Mouse (Mus musculus): ENCODE results near the gene Sf3a2. TPM values are rescaled to one million over a fixed set of nuclear protein-coding genes. Genes with fewer than 3 reads are reported as not detected.

Sf3a2 gene
- polyA plus RNA-seq, 1 experiment from 2014 or later = 31.3 TPM

DNA sequence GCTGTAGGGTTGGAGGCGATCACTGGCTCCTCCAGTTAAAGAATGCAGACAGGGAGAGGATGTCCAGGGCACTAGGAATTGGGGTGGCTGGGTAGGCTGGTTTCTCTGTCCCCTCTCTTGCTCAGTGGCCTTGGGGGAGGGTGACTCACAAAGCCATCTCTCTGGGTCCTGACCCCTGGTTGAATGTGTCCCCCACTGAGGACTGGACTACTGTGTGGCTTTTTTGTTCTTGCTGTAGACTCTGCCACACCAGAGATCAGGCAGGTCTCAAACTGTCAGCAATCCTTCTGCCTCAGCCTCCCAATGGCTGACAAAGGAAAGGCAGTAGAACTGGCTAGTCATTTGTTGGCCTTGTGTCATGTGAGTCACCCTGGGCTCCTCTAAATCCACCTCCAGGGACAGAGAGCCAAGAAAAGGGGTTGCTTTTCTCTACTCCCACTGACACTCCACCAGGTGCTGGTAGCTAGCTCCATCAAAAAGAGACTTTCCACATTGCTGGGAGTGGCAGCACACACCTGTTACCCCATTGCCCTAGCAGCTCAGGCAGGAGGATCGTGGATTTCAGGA, 40.4 kb downstream of the Sf3a2 start:
- 40% methylated on average over 2 of the region's 2 CpGs for WGBS (ENCODE audit: insufficient replicate concordance)
- no peak overlapping the region for H3K9ac ChIP-seq
- no peak overlapping the region for H3K4me3 ChIP-seq (replicated peaks)
- peaks cover 100% of the 10 kb centered on the region for H3K27me3 ChIP-seq
- ATAC-seq (ENCODE audit: insufficient read depth) = no peak
- H3K4me1 ChIP-seq (replicated peaks) = peaks cover 11% of the 10 kb centered on the region
- H3K9me3 ChIP-seq (replicated peaks) = no peaks in the 10 kb centered on the region
- no peak overlapping the region for H3K27ac ChIP-seq (replicated peaks)
- H3K36me3 ChIP-seq (replicated peaks) = no peaks in the 10 kb centered on the region
- H3K4me2 ChIP-seq = no peak overlapping the region

DNA sequence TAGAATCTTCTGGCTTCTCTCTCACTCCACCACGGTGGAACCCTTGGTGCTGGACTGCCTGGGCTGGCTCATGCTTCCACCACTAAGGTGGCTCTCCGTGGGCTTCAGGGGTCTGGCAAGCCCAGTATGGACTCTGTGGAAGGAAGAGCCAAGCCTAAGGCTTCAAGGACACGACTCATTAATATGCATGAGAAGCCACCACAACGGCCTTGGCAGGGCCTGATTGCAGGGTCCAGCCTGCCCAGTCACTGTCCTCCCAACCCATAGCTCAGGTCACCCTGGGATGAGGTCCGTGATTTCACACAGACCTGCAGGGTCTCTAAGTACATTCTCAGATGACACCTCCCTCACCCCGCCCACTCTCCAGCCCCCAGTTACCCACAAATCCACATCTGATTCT, 41.9 kb downstream of the Sf3a2 start:
- H3K9ac ChIP-seq = no peak overlapping the region
- peaks cover 100% of the 10 kb centered on the region for H3K27me3 ChIP-seq
- 45% methylated on average over 6 of the region's 6 CpGs for WGBS (ENCODE audit: insufficient replicate concordance)
- no peak overlapping the region for H3K4me3 ChIP-seq (replicated peaks)
- H3K4me2 ChIP-seq = no peak overlapping the region
- no peaks in the 10 kb centered on the region for H3K9me3 ChIP-seq (replicated peaks)
- H3K27ac ChIP-seq (replicated peaks) = no peak overlapping the region
- ATAC-seq (ENCODE audit: insufficient read depth) = no peak
- no peaks in the 10 kb centered on the region for H3K36me3 ChIP-seq (replicated peaks)
- H3K4me1 ChIP-seq (replicated peaks) = peaks cover 14% of the 10 kb centered on the region

DNA sequence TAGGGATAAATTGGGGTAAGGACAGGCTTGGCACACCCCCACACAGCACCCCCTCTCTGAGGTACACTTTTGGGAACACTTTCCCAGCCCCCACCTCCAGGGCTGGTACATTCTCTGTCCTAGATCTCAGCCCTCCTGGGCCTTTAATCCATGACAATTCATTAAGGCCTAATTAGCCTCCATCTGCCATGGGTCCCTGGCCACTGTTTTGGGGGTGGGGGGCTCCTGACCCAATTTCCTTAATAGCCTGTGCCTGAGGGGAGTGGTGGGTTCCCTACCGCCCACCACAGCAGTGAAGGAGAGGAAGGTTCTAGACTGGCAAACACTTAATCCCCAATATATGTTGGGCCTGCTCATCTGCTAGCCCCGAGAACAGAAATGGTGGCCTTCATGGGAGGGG, 43.7 kb downstream of the Sf3a2 start:
- no peak overlapping the region for H3K4me2 ChIP-seq

DNA sequence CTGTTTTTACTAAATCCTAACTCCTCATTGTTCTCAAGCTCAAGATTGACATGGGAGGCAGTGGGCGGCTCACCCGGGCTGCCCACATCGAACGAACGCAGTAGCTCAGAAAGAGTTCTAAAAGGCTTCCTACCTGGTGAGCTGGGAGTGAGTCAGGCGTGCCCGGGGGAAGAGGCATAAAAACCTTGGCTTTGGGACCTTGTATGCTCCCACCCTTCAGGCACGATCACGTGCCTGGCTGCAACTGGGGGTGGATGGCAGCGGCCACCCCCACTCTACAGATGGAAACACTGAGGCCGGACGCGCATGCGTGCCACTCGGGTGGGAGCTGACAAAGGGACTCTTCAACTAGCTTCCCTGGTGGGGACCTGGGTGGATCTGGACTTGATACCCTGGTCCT, 44.3 kb downstream of the Sf3a2 start:
- WGBS (ENCODE audit: insufficient replicate concordance) = 73% methylated on average over 15 of the region's 15 CpGs
- no peak overlapping the region for H3K4me3 ChIP-seq (replicated peaks)
- ATAC-seq (ENCODE audit: insufficient read depth) = no peak
- H3K4me2 ChIP-seq = no peak overlapping the region
- H3K4me1 ChIP-seq (replicated peaks) = peaks cover 6% of the 10 kb centered on the region; the same call in 1 of the 2 replicates
- H3K27me3 ChIP-seq = peaks cover 100% of the 10 kb centered on the region
- no peak overlapping the region for H3K27ac ChIP-seq (replicated peaks)
- no peak overlapping the region for H3K9ac ChIP-seq
- no peaks in the 10 kb centered on the region for H3K36me3 ChIP-seq (replicated peaks)
- no peaks in the 10 kb centered on the region for H3K9me3 ChIP-seq (replicated peaks)

More for the DNA sequence above, 43.7 kb downstream of the Sf3a2 start:
- Histone ChIP-seq H3K36me3 (replicated peaks) (no peaks in the 10 kb centered on the region), H3K27ac (replicated peaks) (no peak overlapping the region), H3K9me3 (replicated peaks) (no peaks in the 10 kb centered on the region), H3K4me1 (replicated peaks) (peaks cover 11% of the 10 kb centered on the region), H3K4me3 (replicated peaks) (no peak overlapping the region), H3K9ac (no peak overlapping the region), H3K27me3 (peaks cover 100% of the 10 kb centered on the region)
- WGBS (ENCODE audit: insufficient replicate concordance) = 63% methylated on average over 2 of the region's 2 CpGs
- no peak for ATAC-seq (ENCODE audit: insufficient read depth)

DNA sequence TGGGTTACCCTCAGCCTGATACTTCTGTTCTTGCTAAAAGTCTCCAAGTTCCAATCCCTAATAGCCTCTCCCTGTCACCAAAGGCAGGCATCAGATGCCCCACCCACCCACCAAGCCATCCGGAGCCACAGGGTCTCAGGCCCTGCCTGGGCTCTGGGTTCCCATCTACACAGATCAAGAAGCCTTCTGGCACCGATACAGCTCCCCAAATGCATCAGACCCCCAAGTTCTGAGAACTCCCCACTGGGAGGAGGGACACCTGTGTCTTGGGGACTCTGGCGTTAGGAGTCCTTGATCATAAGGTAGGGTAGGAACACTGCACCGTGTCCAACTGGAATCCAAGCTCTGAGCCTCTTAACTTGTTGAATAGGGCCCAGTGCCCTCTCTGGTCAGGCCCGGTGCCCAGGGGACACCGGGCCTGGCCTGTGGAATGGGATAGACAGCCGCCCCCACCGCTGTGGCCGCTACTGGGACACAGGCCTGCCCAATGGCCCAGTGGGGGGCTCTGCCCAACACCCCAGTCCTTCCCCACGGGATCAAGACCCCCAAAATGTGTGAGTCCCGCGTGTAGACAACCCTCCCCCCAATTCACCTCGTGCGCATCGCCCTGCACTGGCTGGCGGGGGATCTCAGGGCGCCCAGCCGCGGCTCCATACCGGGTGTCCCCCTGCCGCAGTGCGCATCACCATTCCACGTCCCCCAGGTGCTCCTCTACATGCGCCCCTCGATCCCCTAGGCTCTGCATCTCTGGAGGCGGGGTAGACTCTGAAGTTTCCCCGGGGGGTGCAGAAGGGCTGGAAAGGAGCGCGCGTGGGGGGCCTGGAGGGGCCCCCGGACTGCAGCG, 45.3 kb downstream of the Sf3a2 start:
- Histone ChIP-seq H3K4me2 (peak overlapping the region; percentile 46), H3K36me3 (replicated peaks) (no peaks in the 10 kb centered on the region), H3K27ac (replicated peaks) (no peak overlapping the region), H3K4me1 (replicated peaks) (peaks cover 9% of the 10 kb centered on the region), H3K9me3 (replicated peaks) (no peaks in the 10 kb centered on the region), H3K27me3 (peaks cover 90% of the 10 kb centered on the region), H3K4me3 (replicated peaks) (peak overlapping the region; percentile 32), H3K9ac (no peak overlapping the region)
- WGBS (ENCODE audit: insufficient replicate concordance) = 12% methylated on average over 32 of the region's 32 CpGs
- no peak for ATAC-seq (ENCODE audit: insufficient read depth)

DNA sequence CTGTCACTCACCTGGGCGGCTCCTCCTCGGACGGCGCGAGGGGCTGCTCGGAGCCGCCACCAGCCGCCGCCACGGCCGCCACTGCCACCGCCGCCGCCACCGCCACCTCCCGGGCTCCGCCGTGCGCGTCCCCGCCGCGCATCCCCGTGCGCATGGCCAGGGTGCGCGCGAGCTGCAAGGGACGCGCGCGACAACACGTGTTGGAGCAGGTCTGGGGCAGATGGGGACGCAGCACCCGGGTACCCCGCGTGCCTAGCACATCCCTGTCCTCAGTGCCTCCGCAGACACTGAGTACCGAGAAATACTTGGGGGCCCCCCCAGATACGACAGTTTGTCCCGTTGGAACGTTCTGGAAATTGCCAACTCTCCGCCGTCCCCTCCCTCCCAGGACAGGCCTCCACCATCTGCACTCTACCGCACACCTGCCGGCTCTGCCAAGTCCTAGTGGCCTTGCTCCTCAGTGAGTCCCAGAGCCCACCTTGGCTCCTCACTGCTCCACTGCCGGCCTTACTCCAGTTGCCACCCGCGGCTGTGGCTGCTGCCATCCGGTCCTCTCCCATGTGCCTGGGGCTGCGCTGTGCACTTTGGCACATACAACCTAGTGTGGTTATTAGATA, 46.0 kb downstream of the Sf3a2 start, which contains the start of gene Lingo3:
TSS of gene Lingo3 (minus strand) at position 109 of the 617 bp plus-strand sequence.
- Histone ChIP-seq H3K9me3 (replicated peaks) (no peaks in the 10 kb centered on the region), H3K4me3 (replicated peaks) (peak within 1 kb of the TSS; percentile 32), H3K27ac (replicated peaks) (no peak within 1 kb of the TSS), H3K9ac (no peak within 1 kb of the TSS), H3K27me3 (peaks cover 83% of the 10 kb centered on the region), H3K36me3 (replicated peaks) (no peaks in the 10 kb centered on the region), H3K4me2 (peak within 1 kb of the TSS; percentile 46), H3K4me1 (replicated peaks) (peaks cover 16% of the 10 kb centered on the region)
- WGBS (ENCODE audit: insufficient replicate concordance) = 6% methylated on average over 51 of the region's 51 CpGs
- ATAC-seq (ENCODE audit: insufficient read depth) = no peak

DNA sequence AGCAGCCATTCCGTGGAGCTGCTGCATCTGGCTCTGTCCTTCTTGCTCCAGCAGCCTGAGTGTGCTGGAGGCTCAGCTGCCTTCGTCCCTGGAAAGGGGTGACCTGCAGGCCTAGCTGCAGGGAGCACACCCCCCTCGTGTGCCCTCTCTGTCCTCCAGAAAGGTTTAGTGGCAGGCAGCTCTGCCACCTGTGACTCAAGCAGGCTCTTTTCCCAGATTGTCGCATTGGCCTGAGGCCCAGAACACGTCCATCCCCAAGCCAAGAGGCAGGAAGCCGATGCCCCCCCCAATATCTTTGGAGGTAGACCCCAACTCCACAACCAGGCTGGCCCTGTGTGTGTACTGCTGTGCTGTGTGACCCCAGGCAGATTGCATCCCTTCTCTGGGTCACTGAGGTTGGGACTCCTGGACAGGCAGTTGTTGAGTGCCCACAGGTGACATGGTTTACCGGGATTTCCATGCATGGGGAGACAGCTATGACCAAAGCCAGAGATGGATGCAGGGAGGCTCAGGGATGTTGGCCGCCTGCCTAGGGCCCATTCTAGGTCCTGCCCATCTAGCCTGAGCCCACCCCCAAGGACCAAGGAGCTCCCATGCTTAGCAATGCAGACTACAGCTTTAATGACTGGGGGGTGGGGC, 47.2 kb downstream of the Sf3a2 start:
- H3K36me3 ChIP-seq (replicated peaks) = no peaks in the 10 kb centered on the region
- WGBS (ENCODE audit: insufficient replicate concordance) = 58% methylated on average over 8 of the region's 8 CpGs

DNA sequence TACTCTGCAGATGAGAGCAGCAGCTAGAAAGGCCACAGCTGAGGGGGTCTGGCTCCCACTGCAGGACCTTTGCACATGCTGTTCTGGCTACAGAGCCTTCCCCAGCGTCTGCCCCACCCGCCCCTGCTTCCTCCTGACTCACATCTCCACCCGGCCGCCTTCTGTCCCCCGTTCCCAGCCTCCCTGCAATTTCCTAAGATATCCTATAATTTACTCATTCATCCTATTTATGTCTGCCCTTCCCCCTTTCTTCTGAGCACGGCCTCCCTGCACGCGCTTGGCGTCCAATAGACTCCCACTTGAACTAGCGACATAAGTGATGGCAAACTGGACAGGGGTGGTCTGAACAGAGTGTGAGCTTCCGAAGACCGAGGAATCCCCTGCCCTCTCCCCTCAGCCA, 47.7 kb downstream of the Sf3a2 start:
- H3K4me3 ChIP-seq (replicated peaks) = no peak overlapping the region
- H3K9me3 ChIP-seq (replicated peaks) = no peaks in the 10 kb centered on the region
- H3K9ac ChIP-seq = no peak overlapping the region
- no peaks in the 10 kb centered on the region for H3K36me3 ChIP-seq (replicated peaks)
- peaks cover 26% of the 10 kb centered on the region for H3K4me1 ChIP-seq (replicated peaks)
- no peak overlapping the region for H3K4me2 ChIP-seq
- H3K27me3 ChIP-seq = peaks cover 66% of the 10 kb centered on the region
- no peak overlapping the region for H3K27ac ChIP-seq (replicated peaks)
- 65% methylated on average over 12 of the region's 12 CpGs for WGBS (ENCODE audit: insufficient replicate concordance)
- ATAC-seq (ENCODE audit: insufficient read depth) = no peak

More for the DNA sequence above, 47.2 kb downstream of the Sf3a2 start:
- ATAC-seq (ENCODE audit: insufficient read depth) = no peak
- Histone ChIP-seq H3K4me3 (replicated peaks) (no peak overlapping the region), H3K9me3 (replicated peaks) (no peaks in the 10 kb centered on the region), H3K4me1 (replicated peaks) (peaks cover 23% of the 10 kb centered on the region), H3K9ac (no peak overlapping the region), H3K27me3 (peaks cover 72% of the 10 kb centered on the region), H3K4me2 (no peak overlapping the region), H3K27ac (replicated peaks) (no peak overlapping the region)

DNA sequence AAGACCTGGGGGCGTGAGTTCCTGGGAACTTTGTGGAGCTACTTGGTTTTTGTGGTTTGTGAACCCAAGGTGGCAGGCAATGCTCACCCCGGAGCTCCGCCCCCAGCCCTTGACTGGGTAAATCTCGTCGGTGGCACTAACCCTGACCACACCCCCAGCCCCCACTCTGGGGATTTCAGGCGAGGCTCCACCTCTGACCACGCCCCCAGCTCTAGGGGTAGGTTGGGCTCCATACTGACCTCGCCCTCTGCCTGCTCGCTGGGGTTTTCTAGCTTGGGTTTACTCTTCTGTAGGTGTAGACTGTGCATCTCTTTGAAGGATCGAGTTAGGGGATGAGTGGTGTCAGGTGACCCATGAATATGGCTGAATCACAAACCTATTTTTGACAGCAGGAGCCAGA, 50.6 kb downstream of the Sf3a2 start:
- H3K27ac ChIP-seq (replicated peaks) = peak overlapping the region; percentile 54; the same call in 1 of the 2 replicates

More for the DNA sequence above, 50.6 kb downstream of the Sf3a2 start:
- Histone ChIP-seq H3K9ac (no peak overlapping the region), H3K4me1 (replicated peaks) (peaks cover 43% of the 10 kb centered on the region), H3K4me2 (peak overlapping the region; percentile 4; the same call in 1 of the 2 replicates), H3K4me3 (replicated peaks) (no peak overlapping the region), H3K36me3 (replicated peaks) (peaks cover 26% of the 10 kb centered on the region), H3K27me3 (peaks cover 38% of the 10 kb centered on the region), H3K9me3 (replicated peaks) (no peaks in the 10 kb centered on the region)
- WGBS (ENCODE audit: insufficient replicate concordance) = 3% methylated on average over 10 of the region's 10 CpGs
- ATAC-seq (ENCODE audit: insufficient read depth) = peak; percentile 65

All from liver, embryonic 15.5 days (tissue).